Mouse (Mus musculus) thymus, adult 18-20 months (tissue): Measurements from ENCODE around the gene Casq2.

ENCODE experiments used
- DNase-seq, 2 experiments: peaks; one replicate each; pipeline ENCODE4 v3.0.0; 2022; ENCODE audit warnings: mixed read lengths in 2 of 2

The Casq2 gene

GRCm38 (mm10) chr3:102083589-102084230 is 2.5 kb upstream of the Casq2 start:
- DNase-seq: no peak

- DNase-seq: no peak
Observed at GRCm38 (mm10) chr3:102084833-102085491, 1.3 kb upstream of the Casq2 start.

GRCm38 (mm10) chr3:102085719-102086118 is 496 bp upstream of the Casq2 start:
- DNase-seq: no peak

- DNase-seq: no peak
Observed at GRCm38 (mm10) chr3:102094841-102095240, 8.6 kb downstream of the Casq2 start.

GRCm38 (mm10) chr3:102095412-102095811 is 9.2 kb downstream of the Casq2 start:
- no peak for DNase-seq

GRCm38 (mm10) chr3:102096366-102096765 is 10.2 kb downstream of the Casq2 start:
- no peak for DNase-seq

GRCm38 (mm10) chr3:102096976-102097375 is 10.8 kb downstream of the Casq2 start:
- no peak for DNase-seq

GRCm38 (mm10) chr3:102099242-102099641 is 13.0 kb downstream of the Casq2 start:
- no peak for DNase-seq

- no peak for DNase-seq
Observed at GRCm38 (mm10) chr3:102099793-102100192, 13.6 kb downstream of the Casq2 start.

GRCm38 (mm10) chr3:102101445-102101844 is 15.2 kb downstream of the Casq2 start:
- DNase-seq: no peak

- DNase-seq: no peak
Observed at GRCm38 (mm10) chr3:102103811-102104565, 17.8 kb downstream of the Casq2 start.

- DNase-seq: no peak
Observed at GRCm38 (mm10) chr3:102108201-102108600, 22.0 kb downstream of the Casq2 start.

- no peak for DNase-seq
Observed at GRCm38 (mm10) chr3:102111979-102112599, 25.9 kb downstream of the Casq2 start.

GRCm38 (mm10) chr3:102120947-102121346 is 34.7 kb downstream of the Casq2 start:
- DNase-seq: no peak

- no peak for DNase-seq
Observed at GRCm38 (mm10) chr3:102122046-102122445, 35.8 kb downstream of the Casq2 start.

GRCm38 (mm10) chr3:102123654-102124053 is 37.4 kb downstream of the Casq2 start:
- no peak for DNase-seq

- no peak for DNase-seq
Observed at GRCm38 (mm10) chr3:102125546-102125945, 39.3 kb downstream of the Casq2 start.

- DNase-seq: no peak
Observed at GRCm38 (mm10) chr3:102127114-102127513, 40.9 kb downstream of the Casq2 start.

GRCm38 (mm10) chr3:102128242-102128641 is 42.0 kb downstream of the Casq2 start:
- DNase-seq: no peak

GRCm38 (mm10) chr3:102130478-102130877 is 44.3 kb downstream of the Casq2 start:
- no peak for DNase-seq

GRCm38 (mm10) chr3:102131627-102132324 is 45.6 kb downstream of the Casq2 start:
- DNase-seq: no peak

GRCm38 (mm10) chr3:102135389-102136113 is 49.3 kb downstream of the Casq2 start:
- DNase-seq: no peak
